Mouse (Mus musculus) ES-Bruce4 (cell line): ENCODE results near the gene Bend3.

Experiments used
- CTCF ChIP-seq: IDR thresholded peaks from one replicate; pipeline ENCODE4 v1.8.1; 2011; ENCODE audit warnings: low read depth, low read length
- EP300 ChIP-seq: IDR thresholded peaks from 2 replicates; pipeline ENCODE4 v1.6.1; 2011; ENCODE audit warnings: low read depth, low read length; ENCODE audit not compliant: insufficient read depth
- POLR2A ChIP-seq: IDR thresholded peaks from one replicate; pipeline ENCODE4 v1.8.1; 2011; ENCODE audit warnings: low read length; ENCODE audit not compliant: insufficient read depth

GRCm38 (mm10) chr10:43550923-43551322, 72.3 kb downstream of the Bend3 start:
- TF ChIP-seq EP300 = peak; percentile 81
- TF ChIP-seq CTCF = no peak
- no peak for TF ChIP-seq POLR2A
